Mouse (Mus musculus) liver, embryonic 16.5 days (tissue): ENCODE results near the gene Mansc4. TPM values are rescaled to one million over a fixed set of nuclear protein-coding genes. Genes with fewer than 3 reads are reported as not detected.
A peak's percentile ranks its signal among the peaks of the same experiment; 100 is the strongest.

Experiments
- ATAC-seq: fragments of 200-750 bp; cut with Nextera tagmentation; 2 replicates; pipeline ENCODE4 v1.8.0; 2017; ENCODE audit warnings: low read depth, mild to moderate bottlenecking, moderate number of reproducible peaks, moderate library complexity
- H3K27ac ChIP-seq: fragments of 300-500 bp; sonication (generic); 2 replicates; pipeline ENCODE4 v1.5.1; 2014; ENCODE audit warnings: mild to moderate bottlenecking, low read length
- H3K27me3 ChIP-seq: fragments of 300-500 bp; sonication (generic); 2 replicates; pipeline ENCODE4 v1.6.1; 2014; ENCODE audit warnings: low read depth, low read length, mixed read lengths; ENCODE audit not compliant: control insufficient read depth, insufficient read depth
- H3K36me3 ChIP-seq: fragments of 300-500 bp; sonication (generic); 2 replicates; pipeline ENCODE4 v1.6.1; 2014; ENCODE audit warnings: mild to moderate bottlenecking; ENCODE audit not compliant: control insufficient read depth, insufficient read depth
- H3K4me1 ChIP-seq: fragments of 300-500 bp; sonication (generic); 2 replicates; pipeline ENCODE4 v1.6.1; 2014; ENCODE audit warnings: low read depth, low read length, mixed read lengths; ENCODE audit not compliant: control insufficient read depth
- H3K4me2 ChIP-seq: fragments of 300-500 bp; sonication (generic); 2 replicates; pipeline ENCODE4 v1.6.1; 2014; ENCODE audit warnings: low read depth, low read length, mixed read lengths
- H3K4me3 ChIP-seq: fragments of 300-500 bp; sonication (generic); 2 replicates; pipeline ENCODE4 v1.5.1; 2014; ENCODE audit warnings: low read depth, mild to moderate bottlenecking, low read length
- H3K9ac ChIP-seq: fragments of 300-500 bp; sonication (generic); 2 replicates; pipeline ENCODE4 v1.6.1; 2014; ENCODE audit warnings: low read depth, low read length
- H3K9me3 ChIP-seq: fragments of 300-500 bp; sonication (generic); replicated peaks from 2 replicates; pipeline ENCODE4 v1.6.1; 2016; ENCODE audit warnings: low read length; ENCODE audit not compliant: control insufficient read depth
- WGBS: fragments of 180-500 bp; shearing (Covaris S2); extraction: QIAGEN DNeasy Blood & Tissue Kit; methylation state at CpG from one replicate; pipeline ENCODE4 v1.1.7; 2014; ENCODE audit not compliant: insufficient replicate concordance; 5-methylcytosine and 5-hydroxymethylcytosine counted together
- polyA plus RNA-seq: library from polyadenylated mRNA; unstranded; fragments of >200 nt; fragmentation: Nextera tagmentation; extraction: Ambion mirVana; gene quantifications from 2 replicates; pipeline ENCODE4 v1.2.1, GENCODE M21; 2015

The Mansc4 gene
- not detected in 2 replicates for polyA plus RNA-seq

GRCm38 (mm10) chr6:147086594-147087225 lies at the start of gene Mansc4:
Mansc4 (minus strand) TSS chr6:147087032.
- no peak within 1 kb of the TSS for H3K27ac ChIP-seq
- no peaks in the 10 kb centered on the region for H3K9me3 ChIP-seq
- ATAC-seq, result no peak
- H3K4me2 ChIP-seq, result no peak within 1 kb of the TSS
- H3K27me3 ChIP-seq, result 0 out of 2 replicates have a peak, but pooled peaks cover 3% of the 10 kb centered on the region
- no peaks in the 10 kb centered on the region for H3K36me3 ChIP-seq
- H3K4me3 ChIP-seq, result no peak within 1 kb of the TSS
- H3K4me1 ChIP-seq, result peaks cover 2% of the 10 kb centered on the region; the same call in 1 of the 2 replicates
- WGBS, result 15% methylated on average over 20 of the region's 20 CpGs
- no peak within 1 kb of the TSS for H3K9ac ChIP-seq

- Histone ChIP-seq H3K27me3 (no peaks in the 10 kb centered on the region), H3K4me3 (no peak overlapping the region), H3K36me3 (no peaks in the 10 kb centered on the region), H3K9me3 (no peaks in the 10 kb centered on the region), H3K4me1 (no peaks in the 10 kb centered on the region), H3K9ac (no peak overlapping the region), H3K27ac (no peak overlapping the region), H3K4me2 (no peak overlapping the region)
- 75% methylated on average over 10 of the region's 10 CpGs for WGBS
- no peak for ATAC-seq
Measured at GRCm38 (mm10) chr6:147127239-147127638, 40.4 kb upstream of the Mansc4 start.

- ATAC-seq, result no peak
Measured at GRCm38 (mm10) chr6:147121320-147121719, 34.5 kb upstream of the Mansc4 start.

GRCm38 (mm10) chr6:147118190-147118589 lies 31.4 kb upstream of the Mansc4 start:
- Histone ChIP-seq H3K27ac (no peak overlapping the region), H3K27me3 (no peaks in the 10 kb centered on the region), H3K4me2 (no peak overlapping the region), H3K4me1 (no peaks in the 10 kb centered on the region), H3K9me3 (no peaks in the 10 kb centered on the region), H3K36me3 (no peaks in the 10 kb centered on the region), H3K9ac (no peak overlapping the region), H3K4me3 (no peak overlapping the region)
- ATAC-seq, result no peak
- WGBS, result 58% methylated on average over 3 of the region's 3 CpGs

More at GRCm38 (mm10) chr6:147121320-147121719, 34.5 kb upstream of the Mansc4 start:
- H3K4me1 ChIP-seq, result no peaks in the 10 kb centered on the region
- H3K4me2 ChIP-seq, result no peak overlapping the region
- H3K9me3 ChIP-seq, result no peaks in the 10 kb centered on the region
- H3K9ac ChIP-seq, result no peak overlapping the region
- no peaks in the 10 kb centered on the region for H3K36me3 ChIP-seq
- no peaks in the 10 kb centered on the region for H3K27me3 ChIP-seq
- 25% methylated on average over 6 of the region's 6 CpGs for WGBS
- H3K27ac ChIP-seq, result no peak overlapping the region
- H3K4me3 ChIP-seq, result no peak overlapping the region

- Histone ChIP-seq H3K4me2 (no peak overlapping the region), H3K4me1 (no peaks in the 10 kb centered on the region), H3K9me3 (no peaks in the 10 kb centered on the region), H3K27me3 (no peaks in the 10 kb centered on the region), H3K36me3 (no peaks in the 10 kb centered on the region), H3K4me3 (no peak overlapping the region), H3K27ac (no peak overlapping the region), H3K9ac (no peak overlapping the region)
- ATAC-seq, result no peak
- WGBS, result 76% methylated on average over 7 of the region's 7 CpGs
Measured at GRCm38 (mm10) chr6:147117764-147118163, 30.9 kb upstream of the Mansc4 start.

GRCm38 (mm10) chr6:147116579-147116978 lies 29.7 kb upstream of the Mansc4 start:
- Histone ChIP-seq H3K9ac (no peak overlapping the region), H3K4me1 (no peaks in the 10 kb centered on the region), H3K4me2 (no peak overlapping the region), H3K27me3 (no peaks in the 10 kb centered on the region), H3K36me3 (no peaks in the 10 kb centered on the region), H3K4me3 (no peak overlapping the region), H3K27ac (no peak overlapping the region), H3K9me3 (no peaks in the 10 kb centered on the region)
- 10% methylated on average over 10 of the region's 10 CpGs for WGBS
- ATAC-seq, result no peak

- H3K9me3 ChIP-seq, result no peaks in the 10 kb centered on the region
- no peaks in the 10 kb centered on the region for H3K27me3 ChIP-seq
- ATAC-seq, result no peak
- no peaks in the 10 kb centered on the region for H3K4me1 ChIP-seq
- H3K4me2 ChIP-seq, result no peak overlapping the region
- no peak overlapping the region for H3K4me3 ChIP-seq
- 71% methylated on average over 7 of the region's 7 CpGs for WGBS
- H3K9ac ChIP-seq, result no peak overlapping the region
- no peak overlapping the region for H3K27ac ChIP-seq
- H3K36me3 ChIP-seq, result no peaks in the 10 kb centered on the region; the same call in 1 of the 2 replicates
Measured at GRCm38 (mm10) chr6:147109283-147109682, 22.5 kb upstream of the Mansc4 start.

- Histone ChIP-seq H3K4me2 (no peak overlapping the region), H3K4me3 (no peak overlapping the region), H3K9ac (no peak overlapping the region), H3K27me3 (no peaks in the 10 kb centered on the region), H3K9me3 (no peaks in the 10 kb centered on the region), H3K36me3 (no peaks in the 10 kb centered on the region; the same call in 1 of the 2 replicates), H3K27ac (no peak overlapping the region), H3K4me1 (no peaks in the 10 kb centered on the region)
- 0 out of 2 replicates have a peak, but pooled peaks have one; percentile 19 for ATAC-seq
- WGBS, result 79% methylated on average over 6 of the region's 6 CpGs
Measured at GRCm38 (mm10) chr6:147106716-147107115, 19.9 kb upstream of the Mansc4 start.

GRCm38 (mm10) chr6:147105529-147105928 lies 18.7 kb upstream of the Mansc4 start:
- Histone ChIP-seq H3K9ac (no peak overlapping the region), H3K27ac (no peak overlapping the region), H3K4me1 (no peaks in the 10 kb centered on the region), H3K27me3 (no peaks in the 10 kb centered on the region), H3K4me3 (no peak overlapping the region), H3K4me2 (no peak overlapping the region), H3K9me3 (no peaks in the 10 kb centered on the region), H3K36me3 (no peaks in the 10 kb centered on the region; the same call in 1 of the 2 replicates)
- no peak for ATAC-seq
- 88% methylated on average over 1 of the region's 1 CpGs for WGBS
